Mouse (Mus musculus) small intestine, adult 2 months (tissue): ENCODE results near the gene Nckap5.

ENCODE experiments used
- CTCF ChIP-seq: fragments of 200-500 bp; IDR thresholded peaks from 2 replicates; pipeline ENCODE4 v1.5.1; 2012; ENCODE audit warnings: low read depth, mild to moderate bottlenecking, control low read depth, inconsistent platforms, low read length, moderate library complexity, mixed read lengths; ENCODE audit not compliant: insufficient replicate concordance, insufficient read length; ENCODE audit errors: extremely low read depth
- POLR2A ChIP-seq: fragments of 200-500 bp; IDR thresholded peaks from 2 replicates; pipeline ENCODE4 v1.6.1; 2012; ENCODE audit warnings: low read depth, mild to moderate bottlenecking, control low read depth, inconsistent platforms, low read length, moderate library complexity

DNA sequence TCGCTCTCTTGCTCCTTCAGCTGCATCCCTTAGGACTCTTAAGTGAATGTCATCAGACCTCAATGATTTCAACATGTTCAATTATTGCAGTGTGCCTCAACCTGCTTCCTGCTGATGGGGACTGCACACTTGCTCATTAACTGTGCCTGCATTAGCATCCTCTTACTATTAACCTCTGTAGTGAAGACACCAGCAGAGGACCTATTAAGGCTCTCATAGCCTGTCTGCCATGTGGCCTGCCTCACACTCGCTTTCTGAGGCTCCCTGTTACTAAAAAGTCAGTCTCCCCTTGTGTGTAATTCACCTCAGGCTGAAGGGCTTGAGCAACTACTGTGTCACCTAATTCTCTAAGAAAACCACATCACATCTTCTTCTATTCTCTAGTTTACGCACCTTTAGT is 470.5 kb downstream of the Nckap5 start:
- TF ChIP-seq POLR2A, result no peak
- TF ChIP-seq CTCF, result no peak
